Mouse (Mus musculus) intestine, embryonic 16.5 days (tissue): ENCODE data around the gene Surf6. TPM values are rescaled to one million over a fixed set of nuclear protein-coding genes. Genes with fewer than 3 reads are reported as not detected.

ENCODE experiments used
- ATAC-seq: fragments of 200-750 bp; cut with Nextera tagmentation; 2 replicates; pipeline ENCODE4 v1.8.0; 2017; ENCODE audit warnings: moderate TSS enrichment, moderate library complexity
- H3K27ac ChIP-seq: fragments of 300-500 bp; sonication (generic); 2 replicates; pipeline ENCODE4 v1.5.1; 2014; ENCODE audit warnings: mild to moderate bottlenecking, low read length
- H3K27me3 ChIP-seq: fragments of 300-500 bp; sonication (generic); replicated peaks from 2 replicates; pipeline ENCODE4 v1.6.1; 2014; ENCODE audit warnings: low read length, control low read depth, mixed read lengths; ENCODE audit not compliant: control insufficient read depth, insufficient read depth
- H3K36me3 ChIP-seq: fragments of 300-500 bp; sonication (generic); 2 replicates; pipeline ENCODE4 v1.6.1; 2014; ENCODE audit warnings: low read length, control low read depth; ENCODE audit not compliant: control insufficient read depth, insufficient read depth
- H3K4me1 ChIP-seq: fragments of 300-500 bp; sonication (generic); 2 replicates; pipeline ENCODE4 v1.6.1; 2014; ENCODE audit warnings: low read length, control low read depth, mixed read lengths; ENCODE audit not compliant: control insufficient read depth, insufficient read depth
- H3K4me2 ChIP-seq: fragments of 300-500 bp; sonication (generic); 2 replicates; pipeline ENCODE4 v1.6.1; 2014; ENCODE audit warnings: low read depth, low read length, control low read depth
- H3K4me3 ChIP-seq: fragments of 300-500 bp; sonication (generic); 2 replicates; pipeline ENCODE4 v1.5.1; 2014; ENCODE audit warnings: mild to moderate bottlenecking, low read length
- H3K9ac ChIP-seq: fragments of 300-500 bp; sonication (generic); 2 replicates; pipeline ENCODE4 v1.6.1; 2014; ENCODE audit warnings: low read depth, low read length
- H3K9me3 ChIP-seq: fragments of 300-500 bp; sonication (generic); 2 replicates; pipeline ENCODE4 v1.6.1; 2016; ENCODE audit warnings: low read length, control low read depth; ENCODE audit not compliant: control insufficient read depth
- WGBS: fragments of 180-500 bp; shearing (Covaris S2); extraction: QIAGEN DNeasy Blood & Tissue Kit; methylation state at CpG from one replicate; pipeline ENCODE4 v1.1.7; 2014; 5-methylcytosine and 5-hydroxymethylcytosine counted together
- polyA plus RNA-seq: library from polyadenylated mRNA; unstranded; fragments of >200 nt; fragmentation: Nextera tagmentation; extraction: Ambion mirVana; gene quantifications from 2 replicates; pipeline ENCODE4 v1.2.1, GENCODE M21; 2015

Surf6 gene
- 21.0 and 23.3 TPM in 2 replicates for polyA plus RNA-seq

DNA sequence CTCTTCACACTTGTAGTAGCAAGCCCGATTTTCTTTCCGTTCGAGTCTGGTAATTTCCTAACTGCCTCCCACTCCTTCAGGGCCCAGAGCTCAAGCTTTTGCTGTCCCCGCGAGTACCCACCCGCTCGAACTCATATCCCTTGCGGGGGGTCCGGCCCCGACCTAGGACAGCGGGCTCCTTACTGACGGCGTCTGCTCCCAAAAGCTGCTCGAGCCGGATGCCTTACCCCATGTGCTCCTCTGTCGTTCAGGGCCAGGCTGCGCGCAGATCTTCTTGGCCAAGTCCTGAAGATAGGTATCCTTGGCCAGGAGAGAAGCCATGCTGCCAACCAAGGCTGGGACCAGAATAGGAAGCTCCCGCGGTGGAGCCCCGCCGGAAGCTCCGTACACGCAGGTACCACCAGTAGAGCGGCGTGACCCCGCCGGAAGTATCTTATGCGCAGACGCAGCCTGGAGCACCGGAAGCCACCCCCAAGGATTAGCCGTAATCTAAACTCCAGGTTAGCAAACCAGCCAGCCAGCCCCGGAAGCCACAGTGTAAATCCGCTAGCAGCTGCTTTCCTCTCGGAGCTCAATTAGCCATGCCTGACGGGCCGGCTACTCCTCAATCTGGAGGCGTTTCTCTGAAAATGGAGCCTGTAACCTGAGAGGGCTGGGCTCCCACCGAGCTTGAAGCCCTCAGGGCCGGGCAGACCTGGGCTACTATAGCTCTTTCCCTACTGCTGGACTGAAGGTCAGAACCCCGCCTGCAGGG, at the start of gene Surf6:
Gene Surf6 (minus strand): TSS at position 413 of the 754 bp plus-strand sequence.
- Histone ChIP-seq H3K4me2 (peak within 1 kb of the TSS; percentile 74), H3K4me1 (peaks cover 19% of the 10 kb centered on the region), H3K4me3 (peak within 1 kb of the TSS; percentile 81), H3K27me3 (no peaks in the 10 kb centered on the region), H3K9ac (peak within 1 kb of the TSS; percentile 87), H3K27ac (peak within 1 kb of the TSS; percentile 74), H3K36me3 (peaks cover 34% of the 10 kb centered on the region), H3K9me3 (no peaks in the 10 kb centered on the region)
- WGBS: under 1% methylated on average over 41 of the region's 41 CpGs
- peak; percentile 96 for ATAC-seq

DNA sequence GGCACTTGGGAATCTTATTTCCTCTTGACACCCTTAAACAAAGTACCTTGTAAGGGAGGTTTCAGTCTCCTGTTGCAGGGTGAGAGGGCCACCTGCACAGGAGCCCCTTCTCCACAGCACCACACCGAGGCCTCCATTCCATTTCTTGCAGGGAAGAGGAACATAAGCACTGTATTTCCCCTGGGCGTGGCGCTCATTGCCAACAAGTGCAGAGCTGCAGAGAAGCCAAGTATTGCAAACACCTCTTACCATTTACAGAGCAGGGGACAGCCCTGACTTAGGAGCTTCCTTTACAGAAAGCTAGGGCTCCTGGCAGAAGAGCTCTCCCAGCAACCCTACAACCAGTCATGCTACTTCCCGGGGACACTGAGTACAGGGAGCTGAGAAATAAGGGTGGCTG, 49.5 kb upstream of the Surf6 start:
- no peak for ATAC-seq
- Histone ChIP-seq H3K9me3 (no peaks in the 10 kb centered on the region), H3K4me1 (no peaks in the 10 kb centered on the region), H3K4me3 (no peak overlapping the region), H3K9ac (no peak overlapping the region), H3K27ac (no peak overlapping the region), H3K27me3 (no peaks in the 10 kb centered on the region), H3K4me2 (no peak overlapping the region), H3K36me3 (peaks cover 13% of the 10 kb centered on the region)
- WGBS: 85% methylated on average over 4 of the region's 4 CpGs

DNA sequence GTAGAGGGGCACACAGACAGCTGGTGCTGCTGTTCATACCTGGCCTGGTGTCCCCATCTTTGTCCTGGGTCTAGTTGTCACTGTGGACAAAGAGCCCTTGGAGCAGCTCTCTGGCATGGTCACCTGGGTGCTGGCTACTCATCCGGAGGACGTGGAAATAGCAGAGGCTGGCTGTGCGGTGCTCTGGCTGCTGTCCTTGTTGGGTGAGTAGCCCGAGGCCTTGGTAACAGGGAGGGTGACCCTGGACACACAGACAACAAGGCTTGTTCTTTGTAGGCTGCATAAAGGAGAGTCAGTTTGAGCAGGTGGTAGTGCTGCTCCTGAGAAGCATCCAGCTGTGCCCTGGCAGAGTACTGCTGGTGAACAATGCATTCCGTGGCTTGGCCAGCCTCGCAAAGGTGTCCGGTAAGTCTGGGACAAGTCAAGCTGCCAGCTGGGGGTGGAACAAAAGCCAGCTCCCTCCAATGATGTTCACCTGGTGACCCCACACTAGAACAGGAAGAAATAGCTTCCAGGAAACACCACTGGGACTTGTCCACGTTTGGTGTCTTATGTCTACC, 48.7 kb upstream of the Surf6 start:
- no peaks in the 10 kb centered on the region for H3K9me3 ChIP-seq

DNA sequence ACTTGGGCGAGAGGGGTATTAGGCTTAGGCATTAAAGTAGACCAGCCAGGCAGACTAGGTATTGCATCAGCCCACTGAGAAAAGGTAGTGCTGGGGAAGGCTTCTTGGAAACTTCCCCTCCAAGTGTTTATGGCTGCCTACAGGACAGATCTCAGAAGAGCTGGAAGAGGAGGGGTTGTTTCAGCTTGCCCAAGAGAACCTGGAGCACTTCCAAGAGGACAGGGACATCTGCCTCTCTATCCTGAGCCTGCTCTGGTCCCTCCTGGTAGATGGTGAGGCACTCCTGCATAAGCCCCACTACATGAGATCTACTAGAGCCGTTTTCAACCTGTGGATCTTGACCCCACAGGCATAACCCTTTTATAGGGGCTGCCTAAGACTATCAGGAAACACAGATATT, 47.7 kb upstream of the Surf6 start:
- 87% methylated on average over 2 of the region's 2 CpGs for WGBS
- Histone ChIP-seq H3K27me3 (no peaks in the 10 kb centered on the region), H3K9ac (no peak overlapping the region), H3K4me1 (no peaks in the 10 kb centered on the region), H3K4me2 (no peak overlapping the region), H3K4me3 (no peak overlapping the region), H3K9me3 (no peaks in the 10 kb centered on the region), H3K27ac (no peak overlapping the region), H3K36me3 (peaks cover 6% of the 10 kb centered on the region)
- no peak for ATAC-seq

More for the DNA sequence above, 48.7 kb upstream of the Surf6 start:
- Histone ChIP-seq H3K27ac (no peak overlapping the region), H3K4me1 (no peaks in the 10 kb centered on the region), H3K4me3 (no peak overlapping the region), H3K4me2 (no peak overlapping the region), H3K36me3 (peaks cover 13% of the 10 kb centered on the region), H3K9ac (no peak overlapping the region), H3K27me3 (no peaks in the 10 kb centered on the region)
- 88% methylated on average over 8 of the region's 8 CpGs for WGBS
- ATAC-seq: no peak

GRCm38 (mm10) chr2:26943253-26943652, 40.6 kb upstream of the Surf6 start:
- ATAC-seq: peak; percentile 86
- no peaks in the 10 kb centered on the region for H3K4me1 ChIP-seq

GRCm38 (mm10) chr2:26941539-26941938, 38.9 kb upstream of the Surf6 start:
- ATAC-seq: peak; percentile 49
- Histone ChIP-seq H3K4me3 (no peak overlapping the region), H3K27me3 (no peaks in the 10 kb centered on the region), H3K4me1 (no peaks in the 10 kb centered on the region), H3K36me3 (no peaks in the 10 kb centered on the region), H3K9ac (no peak overlapping the region), H3K4me2 (no peak overlapping the region), H3K9me3 (no peaks in the 10 kb centered on the region), H3K27ac (no peak overlapping the region)
- 29% methylated on average over 5 of the region's 5 CpGs for WGBS

More at GRCm38 (mm10) chr2:26943253-26943652, 40.6 kb upstream of the Surf6 start:
- H3K27ac ChIP-seq: peak overlapping the region; percentile 44
- H3K9me3 ChIP-seq: no peaks in the 10 kb centered on the region
- no peaks in the 10 kb centered on the region for H3K36me3 ChIP-seq
- no peaks in the 10 kb centered on the region for H3K27me3 ChIP-seq
- H3K9ac ChIP-seq: no peak overlapping the region
- 59% methylated on average over 3 of the region's 3 CpGs for WGBS
- H3K4me3 ChIP-seq: no peak overlapping the region
- no peak overlapping the region for H3K4me2 ChIP-seq

DNA sequence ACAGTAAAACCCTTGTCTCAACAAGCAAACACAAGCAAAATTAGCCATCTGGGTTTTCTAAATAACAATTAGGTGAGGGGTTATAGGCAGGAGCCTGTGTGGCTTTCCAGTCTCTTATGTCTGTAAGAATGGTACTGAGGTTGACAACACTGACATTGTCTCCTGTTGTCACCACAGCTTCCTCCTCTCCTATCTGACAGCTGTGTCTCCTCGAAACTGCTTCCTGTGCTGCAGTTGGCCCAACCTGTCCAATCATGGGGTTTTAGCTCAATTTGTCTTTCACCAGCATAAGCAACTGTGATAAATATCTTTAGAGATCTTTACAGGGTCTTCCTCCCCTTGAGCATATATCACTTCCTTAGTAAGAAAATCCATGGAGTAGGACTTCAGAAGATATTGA, 33.7 kb upstream of the Surf6 start:
- Histone ChIP-seq H3K4me2 (no peak overlapping the region), H3K4me1 (peaks cover 8% of the 10 kb centered on the region), H3K27ac (no peak overlapping the region), H3K9me3 (no peaks in the 10 kb centered on the region), H3K4me3 (no peak overlapping the region), H3K9ac (no peak overlapping the region), H3K36me3 (no peaks in the 10 kb centered on the region), H3K27me3 (no peaks in the 10 kb centered on the region)
- no peak for ATAC-seq
- WGBS: 71% methylated on average over 1 of the region's 1 CpGs

- H3K9ac ChIP-seq: no peak overlapping the region
- H3K4me2 ChIP-seq: no peak overlapping the region
- H3K4me3 ChIP-seq: no peak overlapping the region
- 94% methylated on average over 2 of the region's 2 CpGs for WGBS
- ATAC-seq: no peak
- peaks cover 18% of the 10 kb centered on the region for H3K4me1 ChIP-seq
- peaks cover under 1% of the 10 kb centered on the region; the same call in 1 of the 2 replicates for H3K36me3 ChIP-seq
- no peaks in the 10 kb centered on the region for H3K9me3 ChIP-seq
- no peak overlapping the region for H3K27ac ChIP-seq
- H3K27me3 ChIP-seq: no peaks in the 10 kb centered on the region
Measured at GRCm38 (mm10) chr2:26935286-26935685, 32.6 kb upstream of the Surf6 start.

DNA sequence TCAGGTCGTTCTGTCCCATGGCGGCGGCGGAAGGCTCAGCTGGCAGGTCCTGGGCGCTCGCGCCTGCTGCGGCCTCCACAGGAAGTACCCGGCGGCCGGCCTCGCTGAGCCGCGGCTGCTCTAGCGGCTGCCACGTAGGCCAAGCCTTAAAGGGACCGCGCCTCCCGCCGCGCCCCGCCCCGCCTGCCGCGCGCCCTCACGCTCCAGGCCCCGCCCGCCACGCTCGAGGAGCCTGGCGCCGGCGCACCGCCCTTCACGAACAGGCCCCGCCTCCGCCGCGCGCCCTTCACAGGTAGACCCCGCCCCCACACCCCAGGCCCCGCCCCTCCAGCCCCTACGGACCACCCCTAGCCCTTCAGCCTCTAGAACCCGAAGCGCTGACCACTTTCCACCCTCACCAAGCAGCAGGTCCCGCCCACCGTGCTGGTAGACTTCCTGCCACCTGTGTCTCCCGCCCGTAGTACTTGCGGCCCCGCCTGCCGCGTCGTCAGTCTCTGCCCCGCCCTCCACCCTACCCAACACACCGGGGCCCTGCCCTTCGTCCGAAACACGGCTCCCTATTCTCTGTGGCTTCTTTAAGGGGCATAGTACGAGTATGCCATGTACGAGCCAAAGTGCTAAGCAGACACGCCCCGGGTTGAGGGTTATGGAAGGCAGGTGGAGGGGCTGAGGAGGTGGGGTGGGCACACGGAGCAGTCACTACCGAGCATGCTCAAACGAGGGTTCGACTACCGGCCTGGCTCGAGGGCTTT, 30.8 kb upstream of the Surf6 start, which contains the start of the genes Surf4 and Stkld1:
Gene Surf4 (minus strand): TSS at position 625 of the 752 bp plus-strand sequence.
Gene Stkld1 (plus strand): TSS at position 744 of the 752 bp plus-strand sequence.
- H3K4me2 ChIP-seq: peak within 1 kb of the TSS; percentile 68
- peak; percentile 96 for ATAC-seq
- H3K27ac ChIP-seq: peak within 1 kb of the TSS; percentile 96
- peak within 1 kb of the TSS; percentile 100 for H3K9ac ChIP-seq
- peak within 1 kb of the TSS; percentile 91 for H3K4me3 ChIP-seq
- under 1% methylated on average over 60 of the region's 70 CpGs for WGBS
- no peaks in the 10 kb centered on the region for H3K27me3 ChIP-seq
- H3K36me3 ChIP-seq: peaks cover 2% of the 10 kb centered on the region; the same call in 1 of the 2 replicates
- peaks cover 21% of the 10 kb centered on the region for H3K4me1 ChIP-seq
- no peaks in the 10 kb centered on the region for H3K9me3 ChIP-seq
